Mouse (Mus musculus): ENCODE data around the gene Arhgap28. TPM values are rescaled to one million over a fixed set of nuclear protein-coding genes. Genes with fewer than 3 reads are reported as not detected.

The Arhgap28 gene
- polyA plus RNA-seq, 1 experiment, result 0.95 TPM

DNA sequence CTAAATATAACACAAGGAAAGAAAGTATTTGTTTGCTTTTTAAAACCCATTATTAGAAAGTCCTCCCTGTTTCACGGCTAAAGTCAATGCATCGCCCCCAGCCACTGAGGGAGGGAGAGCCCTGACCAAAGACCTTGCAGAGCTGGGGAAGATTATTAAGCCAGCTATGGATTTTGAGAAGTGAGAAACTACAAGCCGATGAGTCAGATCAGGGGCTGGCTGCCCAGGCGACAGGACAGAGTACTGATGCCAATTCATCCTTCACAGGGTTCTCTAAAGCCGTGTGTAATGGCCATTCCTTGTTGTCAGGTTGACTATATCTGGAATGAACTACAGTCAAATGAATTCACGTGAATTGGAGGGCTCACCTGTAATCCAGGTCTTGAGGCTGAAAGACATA lies 62.9 kb downstream of the Arhgap28 start:
- H3K4me3 ChIP-seq (replicated peaks; ENCODE audit: control insufficient read depth, low read depth, low read length), result no peak overlapping the region
- TF ChIP-seq CTCF (IDR thresholded peaks at IDR 0.05; ENCODE audit: control insufficient read depth, insufficient read depth, low read length) (no peak), POLR2A (IDR thresholded peaks at IDR 0.05; ENCODE audit: borderline replicate concordance, control insufficient read depth, low read depth, low read length) (no peak)
- H3K27ac ChIP-seq (ENCODE audit: control insufficient read depth, insufficient read depth, low read depth, low read length, poor library complexity), result no peak overlapping the region
- H3K4me1 ChIP-seq (ENCODE audit: control insufficient read depth, insufficient read depth, low read length), result no peaks in the 10 kb centered on the region
- 78% methylated on average over 6 of the region's 6 CpGs for WGBS

GRCm38 (mm10) chr17:67937050-67937449 lies 66.9 kb downstream of the Arhgap28 start:
- H3K4me1 ChIP-seq (ENCODE audit: control insufficient read depth, insufficient read depth, low read length), result no peaks in the 10 kb centered on the region
- TF ChIP-seq CTCF (IDR thresholded peaks at IDR 0.05; ENCODE audit: control insufficient read depth, insufficient read depth, low read length), result no peak
- TF ChIP-seq POLR2A (IDR thresholded peaks at IDR 0.05; ENCODE audit: borderline replicate concordance, control insufficient read depth, low read depth, low read length), result no peak
- no peak overlapping the region for H3K4me3 ChIP-seq (replicated peaks; ENCODE audit: control insufficient read depth, low read depth, low read length)
- 64% methylated on average over 3 of the region's 3 CpGs for WGBS
- no peak overlapping the region for H3K27ac ChIP-seq (ENCODE audit: control insufficient read depth, insufficient read depth, low read depth, low read length, poor library complexity)

DNA sequence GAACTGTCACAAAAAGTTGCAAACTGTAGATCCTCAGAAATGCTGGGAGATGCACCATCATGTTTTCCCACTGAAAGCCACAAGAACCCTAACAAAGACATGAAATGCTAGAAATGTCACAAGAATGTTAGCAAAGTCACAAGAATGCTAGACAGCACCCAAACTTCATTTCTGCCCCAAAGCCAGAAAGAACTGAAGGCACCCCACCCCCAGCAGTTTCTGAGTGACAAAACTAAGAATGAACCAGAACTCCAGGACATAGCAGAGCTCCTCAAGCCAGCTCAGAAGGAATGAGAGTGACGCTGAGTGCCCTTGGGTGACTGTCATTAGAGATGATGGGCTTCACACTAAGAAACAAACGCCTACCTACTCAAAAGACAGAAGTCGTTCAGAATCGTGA lies 68.4 kb downstream of the Arhgap28 start:
- Histone ChIP-seq H3K4me1 (ENCODE audit: control insufficient read depth, insufficient read depth, low read length) (no peaks in the 10 kb centered on the region), H3K4me3 (replicated peaks; ENCODE audit: control insufficient read depth, low read depth, low read length) (no peak overlapping the region), H3K27ac (ENCODE audit: control insufficient read depth, insufficient read depth, low read depth, low read length, poor library complexity) (no peak overlapping the region)
- TF ChIP-seq POLR2A (IDR thresholded peaks at IDR 0.05; ENCODE audit: borderline replicate concordance, control insufficient read depth, low read depth, low read length) (no peak), CTCF (IDR thresholded peaks at IDR 0.05; ENCODE audit: control insufficient read depth, insufficient read depth, low read length) (no peak)
- 84% methylated on average over 4 of the region's 4 CpGs for WGBS

DNA sequence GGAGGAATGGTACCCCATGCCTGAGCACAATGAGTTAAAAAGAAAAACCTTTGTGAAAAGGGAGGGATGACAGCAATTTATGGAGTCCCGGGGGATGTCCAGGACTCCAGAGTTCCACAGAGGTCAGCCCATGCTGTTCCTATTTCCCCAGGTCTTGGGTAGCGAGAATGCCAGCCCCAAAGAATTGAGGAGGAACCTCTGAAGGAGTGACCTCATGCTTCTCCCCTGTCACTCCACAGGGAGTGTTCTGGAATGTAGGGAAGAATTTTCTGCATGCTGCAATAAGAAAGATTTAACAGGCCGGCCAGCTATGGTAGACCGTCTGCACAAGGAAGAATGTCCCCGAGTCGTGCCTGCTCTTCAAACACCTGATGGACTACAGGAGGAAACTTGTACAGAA lies 72.5 kb downstream of the Arhgap28 start:
- 78% methylated on average over 6 of the region's 6 CpGs for WGBS
- TF ChIP-seq CTCF (IDR thresholded peaks at IDR 0.05; ENCODE audit: control insufficient read depth, insufficient read depth, low read length) (no peak), POLR2A (IDR thresholded peaks at IDR 0.05; ENCODE audit: borderline replicate concordance, control insufficient read depth, low read depth, low read length) (no peak)
- no peaks in the 10 kb centered on the region; the same call in 1 of the 2 replicates for H3K4me1 ChIP-seq (ENCODE audit: control insufficient read depth, insufficient read depth, low read length)

DNA sequence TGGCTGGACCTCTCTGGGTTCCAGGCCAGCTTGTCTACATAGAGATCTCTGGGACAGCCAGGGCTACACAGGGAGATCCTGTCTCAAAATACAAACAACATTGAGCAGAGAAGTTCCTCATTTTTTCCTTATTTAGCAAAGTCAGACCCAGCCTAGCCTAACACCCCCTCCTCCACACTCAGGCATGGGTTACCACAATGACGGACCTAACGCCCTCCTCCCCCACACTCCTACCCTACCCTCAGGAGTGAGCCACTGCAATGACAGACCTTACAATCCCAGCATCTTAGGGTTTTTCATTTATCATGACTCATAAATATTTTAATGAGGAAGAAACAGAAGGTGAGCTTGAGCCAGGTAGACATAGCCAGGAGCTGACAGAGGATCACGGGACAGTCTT lies 73.0 kb downstream of the Arhgap28 start:
- Histone ChIP-seq H3K27ac (ENCODE audit: control insufficient read depth, insufficient read depth, low read depth, low read length, poor library complexity) (no peak overlapping the region), H3K4me1 (ENCODE audit: control insufficient read depth, insufficient read depth, low read length) (no peaks in the 10 kb centered on the region; the same call in 1 of the 2 replicates), H3K4me3 (replicated peaks; ENCODE audit: control insufficient read depth, low read depth, low read length) (no peak overlapping the region)
- TF ChIP-seq CTCF (IDR thresholded peaks at IDR 0.05; ENCODE audit: control insufficient read depth, insufficient read depth, low read length) (no peak), POLR2A (IDR thresholded peaks at IDR 0.05; ENCODE audit: borderline replicate concordance, control insufficient read depth, low read depth, low read length) (no peak)
- 40% methylated on average over 3 of the region's 3 CpGs for WGBS

More for the DNA sequence above, 72.5 kb downstream of the Arhgap28 start:
- H3K4me3 ChIP-seq (replicated peaks; ENCODE audit: control insufficient read depth, low read depth, low read length), result no peak overlapping the region
- no peak overlapping the region for H3K27ac ChIP-seq (ENCODE audit: control insufficient read depth, insufficient read depth, low read depth, low read length, poor library complexity)

- Histone ChIP-seq H3K4me1 (ENCODE audit: control insufficient read depth, insufficient read depth, low read length) (no peaks in the 10 kb centered on the region; the same call in 1 of the 2 replicates), H3K27ac (ENCODE audit: control insufficient read depth, insufficient read depth, low read depth, low read length, poor library complexity) (no peak overlapping the region), H3K4me3 (replicated peaks; ENCODE audit: control insufficient read depth, low read depth, low read length) (no peak overlapping the region)
- no peak for TF ChIP-seq POLR2A (IDR thresholded peaks at IDR 0.05; ENCODE audit: borderline replicate concordance, control insufficient read depth, low read depth, low read length)
- TF ChIP-seq CTCF (IDR thresholded peaks at IDR 0.05; ENCODE audit: control insufficient read depth, insufficient read depth, low read length), result no peak
- WGBS, result 43% methylated on average over 3 of the region's 3 CpGs
Measured at GRCm38 (mm10) chr17:67930467-67930866, 73.5 kb downstream of the Arhgap28 start.

DNA sequence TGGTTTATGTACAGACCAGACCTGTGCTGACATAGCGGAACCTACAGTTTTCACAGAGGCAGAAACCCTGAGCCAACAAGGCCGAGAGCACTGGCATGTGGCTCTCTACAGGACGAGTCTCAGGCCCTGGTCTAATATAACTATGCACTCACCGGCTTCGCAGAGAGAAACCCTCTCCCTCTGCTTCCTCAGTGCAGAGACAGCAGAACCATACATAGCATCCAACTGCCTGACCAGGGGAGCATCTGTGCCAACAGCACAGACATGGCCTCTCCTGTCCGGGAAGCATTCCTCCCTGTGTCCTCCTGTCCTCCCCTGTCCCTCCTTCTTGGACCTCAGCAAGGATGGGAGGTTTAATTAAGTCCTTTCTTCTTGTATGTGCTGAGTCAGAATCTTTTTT lies 75.6 kb downstream of the Arhgap28 start:
- Histone ChIP-seq H3K4me3 (replicated peaks; ENCODE audit: control insufficient read depth, low read depth, low read length) (no peak overlapping the region), H3K4me1 (ENCODE audit: control insufficient read depth, insufficient read depth, low read length) (no peaks in the 10 kb centered on the region; the same call in 1 of the 2 replicates), H3K27ac (ENCODE audit: control insufficient read depth, insufficient read depth, low read depth, low read length, poor library complexity) (no peak overlapping the region)
- TF ChIP-seq CTCF (IDR thresholded peaks at IDR 0.05; ENCODE audit: control insufficient read depth, insufficient read depth, low read length) (no peak), POLR2A (IDR thresholded peaks at IDR 0.05; ENCODE audit: borderline replicate concordance, control insufficient read depth, low read depth, low read length) (no peak)
- WGBS, result 79% methylated on average over 6 of the region's 6 CpGs

DNA sequence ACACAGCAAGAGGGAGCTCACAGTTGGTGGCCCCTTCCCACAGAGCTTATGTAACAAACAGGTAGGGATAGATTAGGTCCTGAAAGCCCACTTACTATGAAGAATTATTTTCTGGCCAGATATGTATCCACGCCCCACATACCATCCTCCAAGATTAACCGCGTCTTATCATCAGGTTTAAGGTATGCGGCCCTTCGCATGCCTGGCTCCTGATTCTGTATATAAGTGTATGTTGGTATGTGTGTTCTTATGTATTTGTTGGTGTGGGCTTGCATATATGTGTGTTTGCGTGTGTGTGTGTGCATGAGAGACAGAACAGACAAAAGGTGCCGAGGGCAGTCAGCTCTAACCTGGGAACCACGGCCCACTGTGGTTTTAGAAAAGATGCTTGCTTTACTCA lies 76.1 kb downstream of the Arhgap28 start:
- 83% methylated on average over 8 of the region's 8 CpGs for WGBS
- H3K4me1 ChIP-seq (ENCODE audit: control insufficient read depth, insufficient read depth, low read length), result no peaks in the 10 kb centered on the region; the same call in 1 of the 2 replicates

GRCm38 (mm10) chr17:67919959-67920358 lies 84.0 kb downstream of the Arhgap28 start:
- WGBS, result 82% methylated on average over 7 of the region's 7 CpGs
- Histone ChIP-seq H3K27ac (ENCODE audit: control insufficient read depth, insufficient read depth, low read depth, low read length, poor library complexity) (no peak overlapping the region), H3K4me1 (ENCODE audit: control insufficient read depth, insufficient read depth, low read length) (no peaks in the 10 kb centered on the region), H3K4me3 (replicated peaks; ENCODE audit: control insufficient read depth, low read depth, low read length) (no peak overlapping the region)
- no peak for TF ChIP-seq CTCF (IDR thresholded peaks at IDR 0.05; ENCODE audit: control insufficient read depth, insufficient read depth, low read length)
- TF ChIP-seq POLR2A (IDR thresholded peaks at IDR 0.05; ENCODE audit: borderline replicate concordance, control insufficient read depth, low read depth, low read length), result no peak

More for the DNA sequence above, 76.1 kb downstream of the Arhgap28 start:
- TF ChIP-seq POLR2A (IDR thresholded peaks at IDR 0.05; ENCODE audit: borderline replicate concordance, control insufficient read depth, low read depth, low read length), result no peak
- no peak for TF ChIP-seq CTCF (IDR thresholded peaks at IDR 0.05; ENCODE audit: control insufficient read depth, insufficient read depth, low read length)
- no peak overlapping the region for H3K4me3 ChIP-seq (replicated peaks; ENCODE audit: control insufficient read depth, low read depth, low read length)
- H3K27ac ChIP-seq (ENCODE audit: control insufficient read depth, insufficient read depth, low read depth, low read length, poor library complexity), result no peak overlapping the region
